Mouse (Mus musculus) hindbrain, postnatal 0 days (tissue): ENCODE results near the gene Gjd3. TPM values are rescaled to one million over a fixed set of nuclear protein-coding genes. Genes with fewer than 3 reads are reported as not detected.

Source experiments
- ATAC-seq: fragments of 200-750 bp; cut with Nextera tagmentation; 2 replicates; pipeline ENCODE4 v1.8.0; 2017; ENCODE audit warnings: mild to moderate bottlenecking, moderate TSS enrichment, moderate library complexity
- DNase-seq: peaks from one replicate; pipeline ENCODE4 v3.0.0-alpha.2; 2015; ENCODE audit warnings: low spot score
- H3K27ac ChIP-seq: fragments of 300-500 bp; sonication (generic); 2 replicates; pipeline ENCODE4 v1.5.1; 2014; ENCODE audit warnings: mild to moderate bottlenecking
- H3K27me3 ChIP-seq: fragments of 300-500 bp; sonication (generic); 2 replicates; pipeline ENCODE4 v1.6.1; 2014; ENCODE audit warnings: low read length, mixed read lengths; ENCODE audit not compliant: insufficient read depth
- H3K36me3 ChIP-seq: fragments of 300-500 bp; sonication (generic); 2 replicates; pipeline ENCODE4 v1.6.1; 2014; ENCODE audit warnings: low read length, mixed read lengths; ENCODE audit not compliant: insufficient read depth
- H3K4me1 ChIP-seq: fragments of 300-500 bp; sonication (generic); 2 replicates; pipeline ENCODE4 v1.6.1; 2014; ENCODE audit warnings: antibody characterized with exemption, low read length, mixed read lengths; ENCODE audit not compliant: insufficient read depth
- H3K4me2 ChIP-seq: fragments of 300-500 bp; sonication (generic); 2 replicates; pipeline ENCODE4 v1.6.1; 2014; ENCODE audit warnings: low read depth, mild to moderate bottlenecking, low read length, moderate library complexity, mixed read lengths
- H3K4me3 ChIP-seq: fragments of 300-500 bp; sonication (generic); 2 replicates; pipeline ENCODE4 v1.5.1; 2014; ENCODE audit warnings: low read length
- H3K9ac ChIP-seq: fragments of 300-500 bp; sonication (generic); replicated peaks from 2 replicates; pipeline ENCODE4 v1.6.1; 2014; ENCODE audit warnings: mild to moderate bottlenecking, low read length, moderate library complexity, mixed read lengths
- H3K9me3 ChIP-seq: fragments of 300-500 bp; sonication (generic); 2 replicates; pipeline ENCODE4 v1.6.1; 2016; ENCODE audit warnings: low read length, mixed read lengths
- CTCF ChIP-seq: IDR thresholded peaks from 2 replicates; pipeline ENCODE4 v1.5.1; 2016; ENCODE audit warnings: antibody characterized with exemption, control low read depth, low read depth
- WGBS: fragments of 180-500 bp; shearing (Covaris S2); extraction: QIAGEN DNeasy Blood & Tissue Kit; methylation state at CpG from one replicate; pipeline ENCODE4 v1.1.7; 2014; 5-methylcytosine and 5-hydroxymethylcytosine counted together
- polyA plus RNA-seq: library from polyadenylated mRNA; unstranded; fragments of >200 nt; fragmentation: Nextera tagmentation; extraction: Ambion mirVana; gene quantifications from 2 replicates; pipeline ENCODE4 v1.2.1, GENCODE M21; 2015
- total RNA-seq: library from RNA; depleted of rRNA; stranded (reverse); fragments of >200 nt; gene quantifications from 2 replicates; pipeline ENCODE4 v1.2.3, GENCODE M21; 2014

The Gjd3 gene
- total and polyA plus RNA-seq, 2 experiments from 2014 or later, result 5.0 to 5.9 TPM

GRCm38 (mm10) chr11:98963191-98964021 is 19.4 kb downstream of the Gjd3 start:
- peak overlapping the region; percentile 98 for H3K4me2 ChIP-seq
- ATAC-seq, result peak; percentile 64

GRCm38 (mm10) chr11:98962421-98963095 is 20.3 kb downstream of the Gjd3 start:
- H3K27me3 ChIP-seq, result no peaks in the 10 kb centered on the region
- no peaks in the 10 kb centered on the region for H3K9me3 ChIP-seq
- no peak for TF ChIP-seq CTCF
- no peak for ATAC-seq
- peak overlapping the region; percentile 36 for H3K27ac ChIP-seq
- H3K36me3 ChIP-seq, result no peaks in the 10 kb centered on the region
- H3K4me2 ChIP-seq, result peak overlapping the region; percentile 98
- WGBS, result 18% methylated on average over 12 of the region's 12 CpGs
- peak overlapping the region; percentile 13; the same call in 1 of the 2 replicates for H3K9ac ChIP-seq
- H3K4me3 ChIP-seq, result peak overlapping the region; percentile 57
- H3K4me1 ChIP-seq, result peaks cover 55% of the 10 kb centered on the region
- no peak for DNase-seq

More at GRCm38 (mm10) chr11:98963191-98964021, 19.4 kb downstream of the Gjd3 start:
- Histone ChIP-seq H3K36me3 (no peaks in the 10 kb centered on the region), H3K9me3 (no peaks in the 10 kb centered on the region), H3K4me1 (peaks cover 63% of the 10 kb centered on the region), H3K27ac (peak overlapping the region; percentile 36), H3K27me3 (no peaks in the 10 kb centered on the region), H3K4me3 (peak overlapping the region; percentile 57), H3K9ac (peak overlapping the region; percentile 13)
- DNase-seq, result peak; percentile 81
- 2% methylated on average over 28 of the region's 32 CpGs for WGBS
- peak; percentile 39 for TF ChIP-seq CTCF

- Histone ChIP-seq H3K27ac (no peak overlapping the region), H3K9me3 (no peaks in the 10 kb centered on the region), H3K4me3 (peak overlapping the region; percentile 57), H3K27me3 (no peaks in the 10 kb centered on the region), H3K9ac (peak overlapping the region; percentile 26; the same call in 1 of the 2 replicates), H3K4me1 (peaks cover 48% of the 10 kb centered on the region), H3K4me2 (peak overlapping the region; percentile 98), H3K36me3 (no peaks in the 10 kb centered on the region)
- ATAC-seq (no peak), DNase-seq (no peak)
- no peak for TF ChIP-seq CTCF
- 12% methylated on average over 8 of the region's 8 CpGs for WGBS
Observed at GRCm38 (mm10) chr11:98961766-98962165, 21.1 kb downstream of the Gjd3 start.

GRCm38 (mm10) chr11:98961051-98961592 is 21.7 kb downstream of the Gjd3 start:
- Histone ChIP-seq H3K36me3 (no peaks in the 10 kb centered on the region), H3K4me1 (peaks cover 42% of the 10 kb centered on the region), H3K4me2 (peak overlapping the region; percentile 98), H3K9ac (peak overlapping the region; percentile 63), H3K9me3 (no peaks in the 10 kb centered on the region), H3K27ac (no peak overlapping the region), H3K4me3 (peak overlapping the region; percentile 57), H3K27me3 (no peaks in the 10 kb centered on the region)
- no peak for ATAC-seq
- DNase-seq, result peak; percentile 3
- TF ChIP-seq CTCF, result no peak
- 12% methylated on average over 18 of the region's 18 CpGs for WGBS

GRCm38 (mm10) chr11:98960313-98960906 is 22.4 kb downstream of the Gjd3 start:
- Histone ChIP-seq H3K27me3 (no peaks in the 10 kb centered on the region), H3K27ac (peak overlapping the region; percentile 67), H3K36me3 (no peaks in the 10 kb centered on the region), H3K9ac (peak overlapping the region; percentile 63), H3K4me3 (peak overlapping the region; percentile 57), H3K4me1 (peaks cover 34% of the 10 kb centered on the region), H3K9me3 (no peaks in the 10 kb centered on the region), H3K4me2 (peak overlapping the region; percentile 98)
- ATAC-seq (peak; percentile 13; the same call in 1 of the 2 replicates), DNase-seq (peak; percentile 59)
- WGBS, result under 1% methylated on average over 49 of the region's 53 CpGs
- no peak for TF ChIP-seq CTCF
